Mouse (Mus musculus) limb, embryonic 12.5 days (tissue): ENCODE measurements around the gene Itk. TPM values are rescaled to one million over a fixed set of nuclear protein-coding genes. Genes with fewer than 3 reads are reported as not detected.

Experiments
- ATAC-seq: fragments of 200-750 bp; cut with Nextera tagmentation; 2 replicates; pipeline ENCODE4 v1.8.0; 2017; ENCODE audit warnings: low read depth, moderate TSS enrichment; ENCODE audit not compliant: insufficient number of reproducible peaks, insufficient read depth, low FRiP score, low TSS enrichment
- H3K27ac ChIP-seq: fragments of 300-500 bp; sonication (generic); 2 replicates; pipeline ENCODE4 v1.5.1; 2016; ENCODE audit warnings: mild to moderate bottlenecking, moderate library complexity
- H3K27me3 ChIP-seq: fragments of 300-500 bp; sonication (generic); 2 replicates; pipeline ENCODE4 v1.6.1; 2016; ENCODE audit warnings: mild to moderate bottlenecking, moderate library complexity
- H3K36me3 ChIP-seq: fragments of 300-500 bp; sonication (generic); 2 replicates; pipeline ENCODE4 v1.6.1; 2016; ENCODE audit warnings: mild to moderate bottlenecking, moderate library complexity
- H3K4me1 ChIP-seq: fragments of 300-500 bp; sonication (generic); replicated peaks from 2 replicates; pipeline ENCODE4 v1.6.1; 2016
- H3K4me2 ChIP-seq: fragments of 300-500 bp; sonication (generic); 2 replicates; pipeline ENCODE4 v1.6.1; 2016; ENCODE audit warnings: mild to moderate bottlenecking, moderate library complexity
- H3K4me3 ChIP-seq: fragments of 300-500 bp; sonication (generic); replicated peaks from 2 replicates; pipeline ENCODE4 v1.5.1; 2016; ENCODE audit warnings: mild to moderate bottlenecking
- H3K9ac ChIP-seq: fragments of 300-500 bp; sonication (generic); replicated peaks from 2 replicates; pipeline ENCODE4 v1.6.1; 2016; ENCODE audit warnings: mild to moderate bottlenecking, moderate library complexity
- H3K9me3 ChIP-seq: fragments of 300-500 bp; sonication (generic); 2 replicates; pipeline ENCODE4 v1.6.1; 2016; ENCODE audit warnings: mild to moderate bottlenecking, moderate library complexity
- WGBS: fragments of 180-500 bp; shearing (Covaris S2); methylation state at CpG from one replicate; pipeline ENCODE4 v1.1.7; 2016; 5-methylcytosine and 5-hydroxymethylcytosine counted together
- polyA plus RNA-seq: library from polyadenylated mRNA; unstranded; fragments of >200 nt; fragmentation: Nextera tagmentation; extraction: Ambion mirVana; gene quantifications from 2 replicates; pipeline ENCODE4 v1.2.1, GENCODE M21; 2016

The Itk gene
- polyA plus RNA-seq, 1 experiment from 2014 or later, result not detected

DNA sequence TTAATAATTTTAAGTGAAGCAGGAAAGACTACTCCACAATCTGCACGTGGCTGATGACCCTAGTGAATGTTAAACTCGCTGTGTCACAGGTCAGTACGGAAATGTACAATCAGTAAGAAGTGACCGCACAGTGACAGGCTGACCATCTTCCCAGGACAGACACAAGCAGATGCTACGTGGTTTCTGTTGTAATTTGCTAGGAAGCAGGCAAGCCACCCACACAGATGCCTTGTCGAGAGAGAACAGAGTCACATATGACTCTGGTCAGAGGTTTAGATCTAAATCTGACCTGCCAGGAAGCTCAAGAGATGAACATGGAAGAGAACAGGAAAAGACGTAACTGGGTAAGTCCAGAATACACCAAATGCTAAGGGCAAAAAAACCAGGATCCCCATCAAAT lies 3.6 kb upstream of the Itk start:
- WGBS, result 85% methylated on average over 7 of the region's 7 CpGs
- no peaks in the 10 kb centered on the region for H3K27me3 ChIP-seq
- H3K9ac ChIP-seq, result no peak overlapping the region

DNA sequence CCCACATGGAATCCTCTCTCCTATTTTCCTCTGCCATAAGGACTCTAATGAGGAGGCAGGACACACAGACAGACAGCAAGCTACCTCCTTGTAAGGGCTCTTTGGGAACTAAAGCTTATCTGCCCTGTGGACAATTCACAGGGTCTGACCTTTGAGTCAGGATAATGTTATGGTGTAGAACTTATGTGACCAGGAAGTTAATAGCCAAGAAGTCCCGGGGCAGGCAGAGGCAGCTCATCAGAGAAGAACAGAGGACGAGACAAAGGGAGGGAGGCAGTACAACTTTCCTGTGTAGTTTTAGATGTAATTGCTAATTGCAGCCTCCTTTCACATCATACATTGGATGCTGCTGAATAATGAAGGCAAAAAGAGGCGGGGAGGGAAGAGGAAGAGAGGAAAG lies 1.3 kb upstream of the Itk start:
- no peak overlapping the region for H3K27ac ChIP-seq
- 59% methylated on average over 3 of the region's 3 CpGs for WGBS

More for the DNA sequence above, 3.6 kb upstream of the Itk start:
- no peak overlapping the region for H3K4me2 ChIP-seq
- no peaks in the 10 kb centered on the region for H3K36me3 ChIP-seq
- H3K4me1 ChIP-seq, result no peaks in the 10 kb centered on the region
- H3K9me3 ChIP-seq, result no peaks in the 10 kb centered on the region
- no peak overlapping the region for H3K27ac ChIP-seq
- ATAC-seq, result no peak
- H3K4me3 ChIP-seq, result no peak overlapping the region

DNA sequence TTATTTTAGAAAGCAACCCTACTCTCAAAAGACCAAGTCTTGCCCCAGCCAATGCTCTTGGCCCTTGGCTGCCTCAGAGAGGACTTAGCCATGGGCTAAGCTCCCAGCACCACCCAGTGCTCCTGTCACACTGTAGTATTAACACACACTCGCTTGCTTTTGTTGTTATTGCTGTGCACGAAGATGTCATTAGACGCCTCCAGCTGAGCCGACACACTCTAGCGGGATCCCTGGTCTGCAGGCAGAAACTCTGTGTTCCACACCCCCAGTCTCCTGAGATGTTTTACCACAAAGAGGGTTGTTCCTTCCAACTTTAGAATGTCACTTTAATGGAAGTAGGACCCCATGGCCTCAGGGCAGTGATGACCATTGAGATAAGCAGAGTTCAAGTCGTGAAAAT lies 877 bp downstream of the Itk start:
- WGBS, result 61% methylated on average over 6 of the region's 6 CpGs

More for the DNA sequence above, 1.3 kb upstream of the Itk start:
- no peaks in the 10 kb centered on the region for H3K4me1 ChIP-seq
- no peaks in the 10 kb centered on the region for H3K9me3 ChIP-seq
- H3K27me3 ChIP-seq, result no peaks in the 10 kb centered on the region
- no peak overlapping the region for H3K4me3 ChIP-seq
- no peak overlapping the region for H3K9ac ChIP-seq
- no peaks in the 10 kb centered on the region for H3K36me3 ChIP-seq
- ATAC-seq, result no peak
- H3K4me2 ChIP-seq, result no peak overlapping the region

DNA sequence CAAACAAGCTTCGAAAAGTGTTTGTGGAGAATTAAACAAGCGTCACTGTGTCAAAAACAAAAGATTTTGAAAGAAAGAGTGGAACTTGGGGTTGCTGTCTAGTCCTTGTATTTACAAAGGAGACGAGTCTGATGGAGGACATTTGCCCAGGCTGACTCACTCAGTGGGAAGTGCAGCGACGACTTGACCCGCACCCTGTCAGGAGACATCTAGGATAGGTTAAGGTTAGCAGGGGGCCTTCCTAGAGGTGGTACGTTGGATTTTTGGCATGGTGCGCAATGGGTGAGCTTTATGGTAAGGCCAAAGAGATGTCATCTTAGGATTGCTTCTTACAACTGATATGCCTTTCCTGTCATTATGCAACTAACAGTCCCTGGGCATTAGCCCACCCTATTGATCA lies 2.3 kb downstream of the Itk start:
- ATAC-seq, result no peak
- Histone ChIP-seq H3K4me2 (no peak overlapping the region), H3K27me3 (no peaks in the 10 kb centered on the region), H3K4me3 (no peak overlapping the region), H3K9ac (no peak overlapping the region), H3K36me3 (no peaks in the 10 kb centered on the region), H3K27ac (no peak overlapping the region), H3K4me1 (no peaks in the 10 kb centered on the region), H3K9me3 (no peaks in the 10 kb centered on the region)
- WGBS, result 90% methylated on average over 8 of the region's 8 CpGs

More for the DNA sequence above, 877 bp downstream of the Itk start:
- no peaks in the 10 kb centered on the region for H3K36me3 ChIP-seq
- no peak overlapping the region for H3K27ac ChIP-seq
- H3K9ac ChIP-seq, result no peak overlapping the region
- H3K4me1 ChIP-seq, result no peaks in the 10 kb centered on the region
- H3K9me3 ChIP-seq, result no peaks in the 10 kb centered on the region
- no peak overlapping the region for H3K4me2 ChIP-seq
- no peak for ATAC-seq
- H3K4me3 ChIP-seq, result no peak overlapping the region
- H3K27me3 ChIP-seq, result no peaks in the 10 kb centered on the region

DNA sequence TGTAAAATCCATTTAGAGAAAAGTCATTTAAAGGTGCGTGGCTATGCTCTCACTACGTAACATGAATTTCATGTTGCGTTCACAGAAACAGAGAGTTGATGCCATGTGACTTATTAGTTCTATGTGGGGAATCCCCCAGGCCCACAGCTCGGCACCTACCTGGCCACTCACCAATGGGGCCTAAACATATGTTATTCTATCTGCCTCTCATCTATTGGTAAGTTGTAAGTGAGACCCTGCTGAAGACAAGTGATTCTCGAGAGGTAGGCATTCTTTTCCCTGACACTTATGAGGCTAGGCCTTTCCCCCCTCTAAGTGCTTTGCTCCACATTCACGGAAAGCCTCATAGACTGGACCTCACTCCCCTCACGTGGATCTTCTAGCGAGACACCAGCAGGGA lies 2.8 kb downstream of the Itk start:
- Histone ChIP-seq H3K36me3 (no peaks in the 10 kb centered on the region), H3K4me3 (no peak overlapping the region), H3K27ac (no peak overlapping the region), H3K9ac (no peak overlapping the region), H3K4me2 (no peak overlapping the region), H3K4me1 (no peaks in the 10 kb centered on the region), H3K27me3 (no peaks in the 10 kb centered on the region), H3K9me3 (no peaks in the 10 kb centered on the region)
- 87% methylated on average over 8 of the region's 8 CpGs for WGBS
- ATAC-seq, result no peak

DNA sequence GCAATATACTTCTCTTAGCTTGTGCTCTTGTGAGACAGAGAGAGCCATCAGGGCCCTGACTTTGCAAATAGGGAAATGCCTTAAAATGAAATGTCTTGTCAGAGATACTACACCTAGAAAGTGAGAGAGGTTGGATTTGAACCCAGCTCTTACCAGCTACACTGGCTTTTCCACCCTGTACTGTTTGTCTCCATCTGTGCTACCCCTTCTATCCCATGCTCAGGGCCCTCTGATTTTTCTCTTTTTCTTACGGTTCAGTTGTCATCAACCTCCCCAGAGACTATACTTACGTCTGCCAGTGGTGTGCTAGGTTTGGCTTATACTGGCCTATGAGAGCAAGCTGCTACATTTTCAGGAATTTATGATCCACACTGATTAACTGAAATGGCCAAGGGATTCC lies 4.4 kb downstream of the Itk start:
- WGBS, result 69% methylated on average over 2 of the region's 2 CpGs
- H3K4me2 ChIP-seq, result no peak overlapping the region

DNA sequence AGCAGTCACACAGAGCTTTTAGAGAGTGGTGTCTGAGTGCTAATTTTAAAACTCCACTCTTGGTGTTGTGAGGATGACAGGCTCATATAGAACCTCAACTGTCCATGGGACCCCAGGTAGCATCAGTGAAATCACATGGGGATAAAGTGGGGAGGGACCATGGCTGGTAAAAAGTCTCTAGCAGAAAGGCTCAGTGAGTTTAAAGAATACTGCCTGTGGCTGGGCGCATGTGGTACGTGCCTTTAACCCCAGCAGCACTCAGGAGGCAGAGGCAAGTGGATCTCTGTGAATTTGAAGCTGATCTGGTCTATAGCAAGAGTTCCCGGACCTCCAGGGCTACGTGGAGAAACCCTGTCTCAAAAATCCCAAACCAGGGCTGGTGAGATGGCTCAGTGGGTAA lies 6.8 kb downstream of the Itk start:
- WGBS, result 95% methylated on average over 4 of the region's 4 CpGs
- H3K4me2 ChIP-seq, result no peak overlapping the region
- no peak for ATAC-seq
- no peaks in the 10 kb centered on the region for H3K9me3 ChIP-seq
- H3K27ac ChIP-seq, result no peak overlapping the region
- no peaks in the 10 kb centered on the region for H3K27me3 ChIP-seq
- H3K9ac ChIP-seq, result no peak overlapping the region
- H3K4me1 ChIP-seq, result no peaks in the 10 kb centered on the region
- no peak overlapping the region for H3K4me3 ChIP-seq
- H3K36me3 ChIP-seq, result no peaks in the 10 kb centered on the region

More for the DNA sequence above, 4.4 kb downstream of the Itk start:
- no peak overlapping the region for H3K9ac ChIP-seq
- no peak for ATAC-seq
- no peak overlapping the region for H3K27ac ChIP-seq
- no peaks in the 10 kb centered on the region for H3K9me3 ChIP-seq
- no peaks in the 10 kb centered on the region for H3K4me1 ChIP-seq
- no peaks in the 10 kb centered on the region for H3K27me3 ChIP-seq
- no peak overlapping the region for H3K4me3 ChIP-seq
- H3K36me3 ChIP-seq, result no peaks in the 10 kb centered on the region

DNA sequence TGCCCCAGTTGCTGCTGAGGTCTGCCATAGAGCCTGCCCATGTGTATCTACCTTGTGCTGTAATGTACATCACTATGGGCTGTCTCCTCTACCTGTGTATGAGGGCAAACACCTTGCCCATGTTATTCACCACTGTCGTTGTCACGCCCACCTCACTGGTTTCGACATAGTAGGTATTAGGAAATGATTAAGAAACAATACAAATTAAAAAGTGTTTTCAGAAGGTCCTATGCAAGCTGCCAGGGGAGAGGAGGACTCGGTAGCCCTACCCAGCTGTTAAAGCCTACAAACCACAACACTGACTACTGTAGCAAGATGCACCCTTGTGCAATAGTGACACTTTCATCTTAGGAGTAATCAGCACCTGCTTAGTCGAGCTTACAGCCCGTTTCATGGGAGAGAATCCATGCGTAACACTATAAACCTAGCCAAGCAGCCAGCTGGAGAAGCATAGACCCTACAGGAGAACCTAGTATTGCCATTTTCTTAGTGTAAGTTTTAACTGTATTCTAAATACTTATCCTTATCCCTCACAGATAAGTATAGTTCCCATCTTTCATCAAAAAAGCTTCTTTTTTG lies 9.1 kb downstream of the Itk start:
- H3K9ac ChIP-seq, result no peak overlapping the region
- H3K4me2 ChIP-seq, result no peak overlapping the region
- no peaks in the 10 kb centered on the region for H3K27me3 ChIP-seq
- H3K9me3 ChIP-seq, result no peaks in the 10 kb centered on the region
- H3K4me3 ChIP-seq, result no peak overlapping the region
- no peaks in the 10 kb centered on the region for H3K4me1 ChIP-seq
- H3K27ac ChIP-seq, result no peak overlapping the region
- no peak for ATAC-seq
- 89% methylated on average over 7 of the region's 7 CpGs for WGBS
- no peaks in the 10 kb centered on the region for H3K36me3 ChIP-seq

DNA sequence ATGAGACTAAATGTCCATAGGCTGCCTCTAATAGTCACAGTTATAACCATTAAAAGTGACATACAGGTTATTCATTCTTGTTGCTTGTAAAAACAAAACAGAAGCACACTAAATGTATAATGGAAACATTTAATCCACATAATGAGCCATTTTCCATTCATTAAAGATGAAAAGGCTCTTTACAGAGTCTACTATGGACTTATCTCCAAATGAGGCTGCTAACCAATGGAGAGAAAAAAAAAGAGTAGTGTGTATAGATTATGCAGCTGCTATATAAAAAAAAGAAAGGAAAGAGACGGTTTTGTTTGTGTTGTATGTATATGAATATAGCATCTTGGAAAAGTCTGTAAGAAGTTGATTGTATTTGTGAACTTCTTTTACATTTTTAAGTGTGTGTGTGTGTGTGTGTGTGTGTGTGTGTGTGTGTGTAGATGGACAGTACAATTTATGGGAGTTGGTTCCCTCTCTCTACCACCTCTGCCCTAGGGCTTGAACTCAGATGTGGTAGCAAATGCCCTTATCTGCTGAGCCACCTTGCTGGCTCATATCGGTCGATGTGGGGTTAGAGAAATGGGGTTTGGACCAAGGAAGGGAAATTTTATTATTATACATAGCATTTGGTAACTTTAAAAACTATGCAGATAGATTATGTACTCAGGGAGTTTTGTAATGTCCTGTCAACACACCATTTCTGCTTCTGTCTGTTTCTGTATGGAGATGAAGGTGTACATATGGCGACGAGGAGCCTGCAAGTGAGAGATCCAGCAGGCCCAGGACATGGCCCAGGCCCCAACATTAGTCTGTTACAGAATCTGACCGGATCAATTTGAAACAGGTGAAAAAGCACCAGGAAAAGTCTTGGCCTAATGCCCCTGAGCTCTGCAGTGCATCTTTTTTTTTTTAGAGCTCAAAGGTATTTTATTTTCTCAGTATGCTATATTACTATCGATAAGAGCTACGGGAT lies 11.2 kb downstream of the Itk start:
- H3K4me2 ChIP-seq, result no peak overlapping the region
- H3K9me3 ChIP-seq, result no peaks in the 10 kb centered on the region
- no peak overlapping the region for H3K4me3 ChIP-seq
- H3K36me3 ChIP-seq, result no peaks in the 10 kb centered on the region
- no peak for ATAC-seq
- no peak overlapping the region for H3K27ac ChIP-seq
- H3K4me1 ChIP-seq, result peaks cover 3% of the 10 kb centered on the region; the same call in 1 of the 2 replicates
- no peak overlapping the region for H3K9ac ChIP-seq
- H3K27me3 ChIP-seq, result no peaks in the 10 kb centered on the region
- 90% methylated on average over 8 of the region's 8 CpGs for WGBS

DNA sequence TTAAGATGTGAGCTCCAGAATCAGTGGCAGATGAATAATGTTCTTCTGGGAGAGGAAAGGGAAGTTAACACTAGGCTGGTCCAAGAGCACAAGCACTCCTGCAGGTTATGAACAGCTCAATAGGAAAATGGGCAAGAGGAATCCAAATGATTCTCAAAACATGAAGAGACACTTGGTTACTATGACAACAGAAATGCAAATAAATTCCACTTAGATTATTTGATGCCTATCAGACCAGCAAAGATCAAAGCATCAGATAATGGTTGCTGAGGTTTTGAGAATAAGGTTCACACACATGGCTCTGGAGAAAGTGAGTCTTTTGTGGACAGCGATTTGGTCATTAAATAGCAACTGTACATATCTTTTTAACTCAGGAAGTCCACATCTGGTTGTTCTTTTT lies 12.0 kb downstream of the Itk start:
- no peak overlapping the region for H3K9ac ChIP-seq
- ATAC-seq, result no peak
- no peaks in the 10 kb centered on the region for H3K36me3 ChIP-seq
- no peak overlapping the region for H3K27ac ChIP-seq
- no peak overlapping the region for H3K4me3 ChIP-seq
- no peaks in the 10 kb centered on the region for H3K9me3 ChIP-seq
- peaks cover 6% of the 10 kb centered on the region; the same call in 1 of the 2 replicates for H3K4me1 ChIP-seq
- H3K4me2 ChIP-seq, result no peak overlapping the region
- no peaks in the 10 kb centered on the region for H3K27me3 ChIP-seq
- 77% methylated on average over 1 of the region's 1 CpGs for WGBS

DNA sequence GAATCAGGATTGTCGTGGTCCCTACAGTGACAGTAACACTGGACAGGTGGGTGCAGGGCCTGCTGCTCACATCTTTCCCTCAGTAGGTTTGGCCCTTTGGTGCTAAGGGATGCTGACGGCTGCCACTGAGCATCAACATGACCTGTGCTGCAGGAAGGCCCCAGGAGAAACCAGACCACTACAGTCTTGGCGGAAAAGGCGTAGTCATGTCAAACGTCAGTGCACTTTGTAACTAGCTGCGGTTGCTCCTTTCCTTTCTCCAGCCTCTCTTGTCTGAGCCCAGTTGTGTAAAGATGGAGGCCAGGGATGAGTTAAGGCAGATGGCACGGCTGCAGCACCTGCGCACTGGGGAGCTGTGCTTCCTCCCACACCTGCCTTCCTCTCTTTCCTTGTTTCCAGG lies 14.3 kb downstream of the Itk start:
- WGBS, result 86% methylated on average over 8 of the region's 8 CpGs
- no peak overlapping the region for H3K4me2 ChIP-seq
- no peaks in the 10 kb centered on the region for H3K27me3 ChIP-seq
- no peak overlapping the region for H3K27ac ChIP-seq
- ATAC-seq, result no peak
- H3K9ac ChIP-seq, result no peak overlapping the region
- no peaks in the 10 kb centered on the region for H3K9me3 ChIP-seq
- no peak overlapping the region for H3K4me3 ChIP-seq
- H3K4me1 ChIP-seq, result peaks cover 6% of the 10 kb centered on the region; the same call in 1 of the 2 replicates
- H3K36me3 ChIP-seq, result no peaks in the 10 kb centered on the region
